Comparison of ENCODE assay signal across 14 mouse cellular contexts in the genomic region with DNA sequence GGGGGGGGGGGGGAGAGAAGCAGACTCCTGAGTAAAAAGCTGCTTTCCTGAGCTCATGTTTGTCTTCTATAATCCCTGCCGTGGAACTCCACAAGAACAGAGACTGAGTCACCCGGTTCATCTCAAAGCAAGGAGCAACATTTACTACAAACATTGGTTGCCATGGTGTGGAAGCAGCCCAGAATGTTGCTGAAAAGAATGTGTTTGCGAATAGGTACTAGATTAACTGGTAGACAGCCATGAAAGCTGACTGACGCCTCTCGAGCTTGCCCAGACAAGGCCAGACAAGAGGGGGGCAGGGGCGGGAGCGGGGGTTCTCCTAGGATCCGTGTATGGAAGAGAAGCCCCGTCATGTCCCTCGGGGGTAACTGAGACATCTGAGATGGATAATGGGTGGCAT. TPM values are rescaled to one million over a fixed set of nuclear protein-coding genes. Genes with fewer than 3 reads are reported as not detected.
A peak's percentile ranks its signal among the peaks of the same experiment; 100 is the strongest.
DNase-seq lines count a peak whose midpoint lies in the region; ATAC-seq and TF ChIP-seq lines count a peak whose summit lies in the region.
"Had no signal": no experiment of that assay in that cellular context is flagged by ENCODE, and none has a peak within 500 bp of the region (broad histone marks: within the 10 kb centered on the region; RNA-seq: fewer than 3 reads in every experiment).

No protein-coding gene starts in this region.

- peaks cover 11% of the 10 kb centered on the region; the same call in 1 of the 2 replicates for H3K36me3 ChIP-seq in hindbrain, postnatal 0 days (ENCODE audit: insufficient read depth, low read length)
- peaks cover 34% of the 10 kb centered on the region for H3K36me3 ChIP-seq in hindbrain, embryonic 13.5 days
- peaks cover 40% of the 10 kb centered on the region for H3K36me3 ChIP-seq in heart, postnatal 0 days (replicated peaks; ENCODE audit: control insufficient read depth, insufficient read depth, low read length)
- H3K36me3 ChIP-seq: G1E had no signal

- H3K4me2 ChIP-seq in hindbrain, postnatal 0 days (ENCODE audit: low read depth, low read length) = no peak overlapping the region
- H3K4me2 ChIP-seq in hindbrain, embryonic 13.5 days = no peak overlapping the region
- no peak overlapping the region for H3K4me2 ChIP-seq in heart, postnatal 0 days (ENCODE audit: low read depth, low read length)
- H3K4me2 ChIP-seq: limb, embryonic 13.5 days; lung, embryonic 15.5 days had no signal

- no peak for TF ChIP-seq CTCF in hindbrain, postnatal 0 days (IDR thresholded peaks at IDR 0.05; ENCODE audit: low read depth)
- no peak for TF ChIP-seq CTCF in heart, postnatal 0 days (IDR thresholded peaks at IDR 0.05; ENCODE audit: low read depth)

- H3K27ac ChIP-seq in hindbrain, postnatal 0 days = no peak overlapping the region
- H3K27ac ChIP-seq in hindbrain, embryonic 13.5 days = no peak overlapping the region
- peak overlapping the region; percentile 81 for H3K27ac ChIP-seq in heart, postnatal 0 days (ENCODE audit: low read depth)
- H3K27ac ChIP-seq: limb, embryonic 13.5 days; lung, embryonic 15.5 days had no signal

- H3K27me3 ChIP-seq in hindbrain, postnatal 0 days (ENCODE audit: insufficient read depth, low read length) = no peaks in the 10 kb centered on the region
- no peaks in the 10 kb centered on the region for H3K27me3 ChIP-seq in hindbrain, embryonic 13.5 days
- no peaks in the 10 kb centered on the region for H3K27me3 ChIP-seq in heart, postnatal 0 days (ENCODE audit: control insufficient read depth, insufficient read depth, low read length)
- H3K27me3 ChIP-seq: limb, embryonic 13.5 days; lung, embryonic 15.5 days had no signal

- no peak overlapping the region for H3K4me3 ChIP-seq in hindbrain, postnatal 0 days (ENCODE audit: low read length)
- no peak overlapping the region for H3K4me3 ChIP-seq in hindbrain, embryonic 13.5 days
- no peak overlapping the region for H3K4me3 ChIP-seq in heart, postnatal 0 days (ENCODE audit: low read depth, low read length)
- H3K4me3 ChIP-seq: limb, embryonic 13.5 days; lung, embryonic 15.5 days had no signal

- WGBS in hindbrain, postnatal 0 days = 38% methylated on average over 10 of the region's 10 CpGs
- WGBS in hindbrain, embryonic 13.5 days = 49% methylated on average over 10 of the region's 10 CpGs
- WGBS in heart, postnatal 0 days = 45% methylated on average over 10 of the region's 10 CpGs

- H3K4me1 ChIP-seq in hindbrain, postnatal 0 days (ENCODE audit: insufficient read depth, low read length) = no peaks in the 10 kb centered on the region
- peaks cover 10% of the 10 kb centered on the region for H3K4me1 ChIP-seq in hindbrain, embryonic 13.5 days (replicated peaks)
- H3K4me1 ChIP-seq in heart, postnatal 0 days (ENCODE audit: control insufficient read depth, insufficient read depth) = peaks cover 42% of the 10 kb centered on the region; the same call in 1 of the 2 replicates
- H3K4me1 ChIP-seq: limb, embryonic 13.5 days; lung, embryonic 15.5 days had no signal

- no peak for TF ChIP-seq EP300 in heart, postnatal 0 days (IDR thresholded peaks at IDR 0.05; ENCODE audit: low read depth)

- no peaks in the 10 kb centered on the region for H3K9me3 ChIP-seq in hindbrain, postnatal 0 days (ENCODE audit: low read length)
- no peaks in the 10 kb centered on the region for H3K9me3 ChIP-seq in hindbrain, embryonic 13.5 days
- no peaks in the 10 kb centered on the region for H3K9me3 ChIP-seq in heart, postnatal 0 days (replicated peaks; ENCODE audit: control insufficient read depth, low read length)
- H3K9me3 ChIP-seq: limb, embryonic 13.5 days; lung, embryonic 15.5 days had no signal

- no peak overlapping the region for H3K9ac ChIP-seq in hindbrain, postnatal 0 days (replicated peaks; ENCODE audit: low read length)
- H3K9ac ChIP-seq in hindbrain, embryonic 13.5 days = no peak overlapping the region
- H3K9ac ChIP-seq in heart, postnatal 0 days (replicated peaks; ENCODE audit: low read depth, low read length) = no peak overlapping the region
- H3K9ac ChIP-seq: limb, embryonic 13.5 days; lung, embryonic 15.5 days had no signal

- DNase-seq in hindbrain, postnatal 0 days (ENCODE audit: low spot score) = peak; percentile 14
- peak; percentile 18 to 24 for DNase-seq in urinary bladder, adult 18-20 months (ENCODE audit: low spot score in 2 of 2)
- no peak for DNase-seq in urinary bladder, adult 2 months (ENCODE audit: low spot score)
- DNase-seq in heart, postnatal 0 days (ENCODE audit: low spot score) = peak; percentile 61
- DNase-seq in cerebellum, adult 9-10 months = no peak
- DNase-seq: cerebellum, adult 8-10 months; kidney, postnatal 14 days; layer of hippocampus, postnatal 36 days had no signal

- ATAC-seq in hindbrain, postnatal 0 days = peak; percentile 27; the same call in 1 of the 2 replicates
- no peak for ATAC-seq in hindbrain, embryonic 13.5 days (ENCODE audit: low FRiP score)
- peak; percentile 50; the same call in 1 of the 2 replicates for ATAC-seq in heart, postnatal 0 days (ENCODE audit: insufficient read depth, low read depth)
- no peak for ATAC-seq in megakaryocyte, adult 5-6 weeks (ENCODE audit: poor library complexity, severe bottlenecking)
- ATAC-seq: intestine, postnatal 0 days had no signal

RNA-seq across cellular contexts. Expression of gene A930033H14Rik, which starts 58.5 kb away (rescaled TPM):
- 0.47 and 0.61 TPM in 2 replicates for total RNA-seq in hindbrain, postnatal 0 days (2014; rRNA removed)
- polyA plus RNA-seq in hindbrain, postnatal 0 days (2015; fragmentation: Nextera tagmentation; extraction: Ambion mirVana) = 1.4 TPM in 2 replicates
- polyA plus RNA-seq in hindbrain, embryonic 13.5 days (2015; fragmentation: Nextera tagmentation; extraction: Ambion mirVana) = 1.4 TPM in 2 replicates
- 2.5 TPM in 2 replicates for polyA plus RNA-seq in urinary bladder, adult 2 months (2012; rRNA removed)
- 1.5 and 1.7 TPM in 2 replicates for total RNA-seq in heart, postnatal 0 days (2014; rRNA removed; ENCODE audit: low replicate concordance)
- polyA plus RNA-seq in heart, postnatal 0 days (2015; fragmentation: Nextera tagmentation; extraction: Ambion mirVana) = 2.2 and 2.3 TPM in 2 replicates
- total RNA-seq in megakaryocyte, adult 5-6 weeks (2015) = 0.33 and 1.1 TPM in 2 replicates
- total RNA-seq in megakaryocyte, adult 5-6 weeks (2017) = 0.37 TPM in 2 replicates
- polyA plus RNA-seq: G1E had no signal

Comparison
In these comparisons a context has a peak if more than half of its experiments do, and no peak if none do; other contexts are left out.
1. ATAC-seq: peak in hindbrain, postnatal 0 days (single experiment) and heart, postnatal 0 days (single experiment); none in hindbrain, embryonic 13.5 days (single experiment) and megakaryocyte, adult 5-6 weeks (single experiment).
2. DNase-seq: peak in hindbrain, postnatal 0 days (single experiment), urinary bladder, adult 18-20 months (2 of 2) and heart, postnatal 0 days (single experiment); none in urinary bladder, adult 2 months (single experiment) and cerebellum, adult 9-10 months (single experiment).